Mouse (Mus musculus): Measurements from ENCODE around the gene Chd4. TPM values are rescaled to one million over a fixed set of nuclear protein-coding genes. Genes with fewer than 3 reads are reported as not detected.

Chd4 gene
- polyA plus RNA-seq, 1 experiment from 2014 or later, result 98.9 TPM

GRCm38 (mm10) chr6:125166861-125167650, 71.3 kb downstream of the Chd4 start:
- Histone ChIP-seq H3K9ac (replicated peaks) (peak overlapping the region; percentile 17; the same call in 1 of the 2 replicates), H3K4me2 (replicated peaks) (peak overlapping the region; percentile 87), H3K4me1 (peaks cover 39% of the 10 kb centered on the region), H3K4me3 (peak overlapping the region; percentile 88), H3K27ac (replicated peaks) (peak overlapping the region; percentile 92), H3K36me3 (peaks cover 59% of the 10 kb centered on the region), H3K27me3 (no peaks in the 10 kb centered on the region), H3K9me3 (no peaks in the 10 kb centered on the region)
- peak; percentile 14; the same call in 1 of the 2 replicates for ATAC-seq (replicated peaks)
- 14% methylated on average over 10 of the region's 10 CpGs for WGBS

- H3K9ac ChIP-seq (replicated peaks), result no peak overlapping the region
- H3K4me2 ChIP-seq (replicated peaks), result no peak overlapping the region
- peaks cover 64% of the 10 kb centered on the region for H3K36me3 ChIP-seq
These were observed 72.3 kb downstream of the Chd4 start for GRCm38 (mm10) chr6:125168086-125168485.

GRCm38 (mm10) chr6:125170194-125170593, 74.4 kb downstream of the Chd4 start:
- no peaks in the 10 kb centered on the region for H3K9me3 ChIP-seq
- H3K4me3 ChIP-seq, result no peak overlapping the region
- peaks cover 19% of the 10 kb centered on the region for H3K4me1 ChIP-seq
- no peak for ATAC-seq (replicated peaks)
- 86% methylated on average over 6 of the region's 6 CpGs for WGBS
- H3K36me3 ChIP-seq, result peaks cover 77% of the 10 kb centered on the region
- no peaks in the 10 kb centered on the region for H3K27me3 ChIP-seq
- no peak overlapping the region for H3K27ac ChIP-seq (replicated peaks)
- H3K9ac ChIP-seq (replicated peaks), result no peak overlapping the region
- no peak overlapping the region for H3K4me2 ChIP-seq (replicated peaks)

More at GRCm38 (mm10) chr6:125168086-125168485, 72.3 kb downstream of the Chd4 start:
- Histone ChIP-seq H3K27me3 (no peaks in the 10 kb centered on the region), H3K4me1 (peaks cover 31% of the 10 kb centered on the region), H3K27ac (replicated peaks) (peak overlapping the region; percentile 92; the same call in 1 of the 2 replicates), H3K9me3 (no peaks in the 10 kb centered on the region), H3K4me3 (no peak overlapping the region)
- WGBS, result 91% methylated on average over 14 of the region's 14 CpGs
- ATAC-seq (replicated peaks), result no peak

GRCm38 (mm10) chr6:125172474-125172873, 76.7 kb downstream of the Chd4 start:
- no peaks in the 10 kb centered on the region for H3K9me3 ChIP-seq
- no peak for ATAC-seq (replicated peaks)
- H3K36me3 ChIP-seq, result peaks cover 97% of the 10 kb centered on the region
- peaks cover 4% of the 10 kb centered on the region for H3K4me1 ChIP-seq
- no peak overlapping the region for H3K4me3 ChIP-seq
- no peak overlapping the region for H3K9ac ChIP-seq (replicated peaks)
- H3K27me3 ChIP-seq, result no peaks in the 10 kb centered on the region
- 95% methylated on average over 2 of the region's 2 CpGs for WGBS
- no peak overlapping the region for H3K27ac ChIP-seq (replicated peaks)
- H3K4me2 ChIP-seq (replicated peaks), result no peak overlapping the region

GRCm38 (mm10) chr6:125173256-125173655, 77.5 kb downstream of the Chd4 start:
- Histone ChIP-seq H3K9ac (replicated peaks) (no peak overlapping the region), H3K4me1 (no peaks in the 10 kb centered on the region), H3K27ac (replicated peaks) (no peak overlapping the region), H3K36me3 (peaks cover 97% of the 10 kb centered on the region), H3K27me3 (no peaks in the 10 kb centered on the region), H3K4me3 (no peak overlapping the region), H3K4me2 (replicated peaks) (no peak overlapping the region), H3K9me3 (no peaks in the 10 kb centered on the region)
- no peak for ATAC-seq (replicated peaks)
- 90% methylated on average over 7 of the region's 7 CpGs for WGBS

- H3K27me3 ChIP-seq, result no peaks in the 10 kb centered on the region
- 90% methylated on average over 5 of the region's 5 CpGs for WGBS
- ATAC-seq (replicated peaks), result no peak
- H3K4me1 ChIP-seq, result no peaks in the 10 kb centered on the region
- H3K4me3 ChIP-seq, result no peak overlapping the region
- no peak overlapping the region for H3K27ac ChIP-seq (replicated peaks)
- H3K36me3 ChIP-seq, result peaks cover 94% of the 10 kb centered on the region
- H3K9ac ChIP-seq (replicated peaks), result no peak overlapping the region
- no peak overlapping the region for H3K4me2 ChIP-seq (replicated peaks)
- H3K9me3 ChIP-seq, result no peaks in the 10 kb centered on the region
These were observed 79.7 kb downstream of the Chd4 start for GRCm38 (mm10) chr6:125175469-125175868.

GRCm38 (mm10) chr6:125179601-125180000, 83.8 kb downstream of the Chd4 start:
- H3K27me3 ChIP-seq, result no peaks in the 10 kb centered on the region
- peaks cover 94% of the 10 kb centered on the region for H3K36me3 ChIP-seq
- H3K9me3 ChIP-seq, result no peaks in the 10 kb centered on the region
- H3K27ac ChIP-seq (replicated peaks), result no peak overlapping the region
- H3K4me2 ChIP-seq (replicated peaks), result no peak overlapping the region
- H3K4me3 ChIP-seq, result no peak overlapping the region
- 91% methylated on average over 7 of the region's 7 CpGs for WGBS
- ATAC-seq (replicated peaks), result no peak
- H3K9ac ChIP-seq (replicated peaks), result no peak overlapping the region
- H3K4me1 ChIP-seq, result no peaks in the 10 kb centered on the region

Small RNAs within 50 kb of the gene (microRNA-seq; reads per million reads assigned to microRNA genes)
- not detected for gene Mir7045

Other genes with a start within 250 kb of the Chd4 start
- gene P3h3, start 238.2 kb upstream of the Chd4 start, polyA plus RNA-seq (2015; fragmentation: Nextera tagmentation; extraction: Ambion mirVana), result 15.3 and 15.7 TPM in 2 replicates
- gene Gpr162, start 232.0 kb upstream of the Chd4 start, polyA plus RNA-seq (2015; fragmentation: Nextera tagmentation; extraction: Ambion mirVana), result 25.2 and 25.9 TPM in 2 replicates
- gene Cd4, start 207.8 kb upstream of the Chd4 start, polyA plus RNA-seq (2015; fragmentation: Nextera tagmentation; extraction: Ambion mirVana), result 0.15 TPM in 1 of 2 replicates, not detected in the other
- gene Lag3, start 184.3 kb upstream of the Chd4 start, polyA plus RNA-seq (2015; fragmentation: Nextera tagmentation; extraction: Ambion mirVana), result 2.6 and 3.3 TPM in 2 replicates
- gene Ptms, start 175.9 kb upstream of the Chd4 start, polyA plus RNA-seq (2015; fragmentation: Nextera tagmentation; extraction: Ambion mirVana), result 772 and 823 TPM in 2 replicates
- gene Mlf2, start 164.6 kb upstream of the Chd4 start, polyA plus RNA-seq (2015; fragmentation: Nextera tagmentation; extraction: Ambion mirVana), result 507 and 513 TPM in 2 replicates
- 90.2 and 93.6 TPM in 2 replicates for gene Cops7a, start 130.4 kb upstream of the Chd4 start, polyA plus RNA-seq (2015; fragmentation: Nextera tagmentation; extraction: Ambion mirVana)
- 29.9 and 30.4 TPM in 2 replicates for gene Pianp, start 99.3 kb upstream of the Chd4 start, polyA plus RNA-seq (2015; fragmentation: Nextera tagmentation; extraction: Ambion mirVana)
- 16.7 and 21.7 TPM in 2 replicates for gene Zfp384, start 86.8 kb upstream of the Chd4 start, polyA plus RNA-seq (2015; fragmentation: Nextera tagmentation; extraction: Ambion mirVana)
- gene Ing4, start 56.2 kb upstream of the Chd4 start, polyA plus RNA-seq (2015; fragmentation: Nextera tagmentation; extraction: Ambion mirVana), result 207 and 211 TPM in 2 replicates
- 21.9 and 26.2 TPM in 2 replicates for gene Acrbp, start 46.3 kb upstream of the Chd4 start, polyA plus RNA-seq (2015; fragmentation: Nextera tagmentation; extraction: Ambion mirVana)
- 0.50 and 0.71 TPM in 2 replicates for gene Lpar5, start 28.1 kb upstream of the Chd4 start, polyA plus RNA-seq (2015; fragmentation: Nextera tagmentation; extraction: Ambion mirVana)
- 51.1 and 51.8 TPM in 2 replicates for gene Nop2, start 35.9 kb downstream of the Chd4 start, polyA plus RNA-seq (2015; fragmentation: Nextera tagmentation; extraction: Ambion mirVana)
- 18.9 and 21.0 TPM in 2 replicates for gene Iffo1, start 49.3 kb downstream of the Chd4 start, polyA plus RNA-seq (2015; fragmentation: Nextera tagmentation; extraction: Ambion mirVana)
- gene Gapdh, start 70.5 kb downstream of the Chd4 start, polyA plus RNA-seq (2015; fragmentation: Nextera tagmentation; extraction: Ambion mirVana), result 1,461 and 1,493 TPM in 2 replicates
- gene Ncapd2, start 95.7 kb downstream of the Chd4 start, polyA plus RNA-seq (2015; fragmentation: Nextera tagmentation; extraction: Ambion mirVana), result 98.5 and 99.5 TPM in 2 replicates
- gene Mrpl51, start 95.8 kb downstream of the Chd4 start, polyA plus RNA-seq (2015; fragmentation: Nextera tagmentation; extraction: Ambion mirVana), result 155 and 158 TPM in 2 replicates
- 5.6 and 6.0 TPM in 2 replicates for gene Vamp1, start 119.6 kb downstream of the Chd4 start, polyA plus RNA-seq (2015; fragmentation: Nextera tagmentation; extraction: Ambion mirVana)
- gene Tapbpl, start 135.9 kb downstream of the Chd4 start, polyA plus RNA-seq (2015; fragmentation: Nextera tagmentation; extraction: Ambion mirVana), result 3.0 and 3.2 TPM in 2 replicates
- 1.3 and 2.3 TPM in 2 replicates for gene Cd27, start 141.0 kb downstream of the Chd4 start, polyA plus RNA-seq (2015; fragmentation: Nextera tagmentation; extraction: Ambion mirVana)
- gene Tuba3a, start 190.1 kb downstream of the Chd4 start, polyA plus RNA-seq (2015; fragmentation: Nextera tagmentation; extraction: Ambion mirVana), result not detected in 2 replicates
- gene Ltbr, start 217.9 kb downstream of the Chd4 start, polyA plus RNA-seq (2015; fragmentation: Nextera tagmentation; extraction: Ambion mirVana), result 10.8 and 11.5 TPM in 2 replicates
- gene Scnn1a, start 224.7 kb downstream of the Chd4 start, polyA plus RNA-seq (2015; fragmentation: Nextera tagmentation; extraction: Ambion mirVana), result 0.20 and 0.25 TPM in 2 replicates